Mouse (Mus musculus) embryonic facial prominence, embryonic 14.5 days (tissue): ENCODE results near the gene Pola2. TPM values are rescaled to one million over a fixed set of nuclear protein-coding genes. Genes with fewer than 3 reads are reported as not detected.

ENCODE experiments used
- ATAC-seq: fragments of 200-750 bp; cut with Nextera tagmentation; 2 replicates; pipeline ENCODE4 v1.8.0; 2017; ENCODE audit warnings: low read depth, moderate number of reproducible peaks, moderate TSS enrichment
- DNase-seq: peaks from one replicate; pipeline ENCODE4 v3.0.0-alpha.2; 2015; ENCODE audit warnings: low spot score
- H3K27ac ChIP-seq: fragments of 300-500 bp; sonication (generic); replicated peaks from 2 replicates; pipeline ENCODE4 v1.5.1; 2014; ENCODE audit warnings: low read depth, mild to moderate bottlenecking, low read length, moderate library complexity
- H3K27me3 ChIP-seq: fragments of 300-500 bp; sonication (generic); replicated peaks from 2 replicates; pipeline ENCODE4 v1.6.1; 2014; ENCODE audit warnings: low read length; ENCODE audit not compliant: control insufficient read depth, insufficient read depth
- H3K36me3 ChIP-seq: fragments of 300-500 bp; sonication (generic); 2 replicates; pipeline ENCODE4 v1.6.1; 2014; ENCODE audit warnings: low read length, mixed read lengths; ENCODE audit not compliant: control insufficient read depth, insufficient read depth
- H3K4me1 ChIP-seq: fragments of 300-500 bp; sonication (generic); 2 replicates; pipeline ENCODE4 v1.6.1; 2014; ENCODE audit warnings: antibody characterized with exemption, low read length; ENCODE audit not compliant: control insufficient read depth, insufficient read depth
- H3K4me2 ChIP-seq: fragments of 300-500 bp; sonication (generic); 2 replicates; pipeline ENCODE4 v1.6.1; 2014; ENCODE audit warnings: low read depth, mild to moderate bottlenecking, low read length, moderate library complexity, mixed read lengths
- H3K4me3 ChIP-seq: fragments of 300-500 bp; sonication (generic); 2 replicates; pipeline ENCODE4 v1.5.1; 2014; ENCODE audit warnings: low read depth, mild to moderate bottlenecking, low read length
- H3K9ac ChIP-seq: fragments of 300-500 bp; sonication (generic); 2 replicates; pipeline ENCODE4 v1.6.1; 2014; ENCODE audit warnings: low read depth, mild to moderate bottlenecking, low read length, moderate library complexity, mixed read lengths
- H3K9me3 ChIP-seq: fragments of 300-500 bp; sonication (generic); 2 replicates; pipeline ENCODE4 v1.6.1; 2016; ENCODE audit warnings: low read length; ENCODE audit not compliant: control insufficient read depth
- WGBS: fragments of 180-500 bp; shearing (Covaris S2); extraction: QIAGEN DNeasy Blood & Tissue Kit; methylation state at CpG from one replicate; pipeline ENCODE4 v1.1.7; 2014; 5-methylcytosine and 5-hydroxymethylcytosine counted together
- polyA plus RNA-seq: library from polyadenylated mRNA; unstranded; fragments of >200 nt; fragmentation: Nextera tagmentation; extraction: Ambion mirVana; gene quantifications from 2 replicates; pipeline ENCODE4 v1.2.1, GENCODE M21; 2014

Gene Pola2
- polyA plus RNA-seq, 1 experiment from 2014 or later: 59.1 TPM

- H3K4me3 ChIP-seq: no peak overlapping the region
- no peak overlapping the region for H3K27ac ChIP-seq
- H3K27me3 ChIP-seq: no peaks in the 10 kb centered on the region
- H3K4me2 ChIP-seq: peak overlapping the region; percentile 82
- DNase-seq (no peak), ATAC-seq (no peak)
- H3K9me3 ChIP-seq: no peaks in the 10 kb centered on the region
- peaks cover 33% of the 10 kb centered on the region for H3K36me3 ChIP-seq
- 0 out of 2 replicates have a peak, but pooled peaks cover 4% of the 10 kb centered on the region for H3K4me1 ChIP-seq
- H3K9ac ChIP-seq: no peak overlapping the region
- 94% methylated on average over 13 of the region's 13 CpGs for WGBS
These were observed 71.3 kb downstream of the Pola2 start for GRCm38 (mm10) chr19:5892735-5893134.

GRCm38 (mm10) chr19:5892262-5892661 lies 71.7 kb downstream of the Pola2 start:
- 91% methylated on average over 7 of the region's 7 CpGs for whole genome bisulfite sequencing

GRCm38 (mm10) chr19:5891521-5892258 lies 72.3 kb downstream of the Pola2 start:
- 0 out of 2 replicates have a peak, but pooled peaks cover 4% of the 10 kb centered on the region for H3K4me1 ChIP-seq
- no peaks in the 10 kb centered on the region for H3K27me3 ChIP-seq
- DNase-seq (no peak), ATAC-seq (no peak)
- H3K27ac ChIP-seq: no peak overlapping the region
- H3K4me3 ChIP-seq: no peak overlapping the region
- H3K4me2 ChIP-seq: no peak overlapping the region
- H3K9me3 ChIP-seq: no peaks in the 10 kb centered on the region
- H3K9ac ChIP-seq: no peak overlapping the region
- H3K36me3 ChIP-seq: peaks cover 24% of the 10 kb centered on the region
- 91% methylated on average over 12 of the region's 12 CpGs for WGBS

More at GRCm38 (mm10) chr19:5892262-5892661, 71.7 kb downstream of the Pola2 start:
- Histone ChIP-seq H3K9me3 (no peaks in the 10 kb centered on the region), H3K27me3 (no peaks in the 10 kb centered on the region), H3K9ac (no peak overlapping the region), H3K4me2 (no peak overlapping the region), H3K27ac (no peak overlapping the region), H3K4me3 (no peak overlapping the region), H3K36me3 (peaks cover 28% of the 10 kb centered on the region), H3K4me1 (0 out of 2 replicates have a peak, but pooled peaks cover 4% of the 10 kb centered on the region)
- DNase-seq (no peak), ATAC-seq (no peak)

Other genes starting within 250 kb of the Pola2 start
- gene Ehbp1l1, start 237.9 kb downstream of the Pola2 start, polyA plus RNA-seq: 34.2 and 43.4 TPM in 2 replicates
- gene Fam89b, start 234.5 kb downstream of the Pola2 start, polyA plus RNA-seq: 101 and 111 TPM in 2 replicates
- 59.2 and 68.0 TPM in 2 replicates for gene Ltbp3, start 223.3 kb downstream of the Pola2 start, polyA plus RNA-seq
- 78.3 and 79.8 TPM in 2 replicates for gene Scyl1, start 192.8 kb downstream of the Pola2 start, polyA plus RNA-seq
- gene Frmd8, start 88.9 kb downstream of the Pola2 start, polyA plus RNA-seq: 20.6 and 25.8 TPM in 2 replicates
- gene Slc25a45, start 86.4 kb downstream of the Pola2 start, polyA plus RNA-seq: 2.8 and 3.0 TPM in 2 replicates
- gene Tigd3, start 70.1 kb downstream of the Pola2 start, polyA plus RNA-seq: 1.4 and 2.0 TPM in 2 replicates
- gene Dpf2, start 51.2 kb downstream of the Pola2 start, polyA plus RNA-seq: 124 and 143 TPM in 2 replicates
- 14.0 and 16.2 TPM in 2 replicates for gene Cdc42ep2, start 39.4 kb downstream of the Pola2 start, polyA plus RNA-seq
- not detected in 2 replicates for gene Slc22a20, start 21.9 kb upstream of the Pola2 start, polyA plus RNA-seq
- 16.8 and 19.0 TPM in 2 replicates for gene Capn1, start 51.7 kb upstream of the Pola2 start, polyA plus RNA-seq
- gene Syvn1, start 82.4 kb upstream of the Pola2 start, polyA plus RNA-seq: 32.1 and 34.9 TPM in 2 replicates
- 67.5 and 69.8 TPM in 2 replicates for gene Mrpl49, start 93.6 kb upstream of the Pola2 start, polyA plus RNA-seq
- 870 and 937 TPM in 2 replicates for gene Fau, start 93.6 kb upstream of the Pola2 start, polyA plus RNA-seq
- 33.1 and 33.6 TPM in 2 replicates for gene Znhit2, start 97.0 kb upstream of the Pola2 start, polyA plus RNA-seq
- gene Tm7sf2, start 104.2 kb upstream of the Pola2 start, polyA plus RNA-seq: 19.5 and 21.7 TPM in 2 replicates
- gene Vps51, start 113.0 kb upstream of the Pola2 start, polyA plus RNA-seq: 52.0 and 66.5 TPM in 2 replicates
- gene Tmem262, start 115.8 kb upstream of the Pola2 start, polyA plus RNA-seq: not detected in 2 replicates
- gene Gm28374, start 118.1 kb upstream of the Pola2 start, polyA plus RNA-seq: 0.28 and 0.67 TPM in 2 replicates
- 66.2 and 81.8 TPM in 2 replicates for gene Zfpl1, start 120.8 kb upstream of the Pola2 start, polyA plus RNA-seq
- 24.6 and 29.0 TPM in 2 replicates for gene Cdca5, start 120.8 kb upstream of the Pola2 start, polyA plus RNA-seq
- gene AC131692.1, start 130.2 kb upstream of the Pola2 start, polyA plus RNA-seq: not detected in 2 replicates
- 0.29 and 0.51 TPM in 2 replicates for gene Naaladl1, start 141.6 kb upstream of the Pola2 start, polyA plus RNA-seq
- 46.3 and 46.6 TPM in 2 replicates for gene Sac3d1, start 154.4 kb upstream of the Pola2 start, polyA plus RNA-seq
- gene Snx15, start 164.1 kb upstream of the Pola2 start, polyA plus RNA-seq: 26.7 and 27.5 TPM in 2 replicates
- gene Batf2, start 176.8 kb upstream of the Pola2 start, polyA plus RNA-seq: 0.28 and 0.33 TPM in 2 replicates
- 73.4 and 80.6 TPM in 2 replicates for gene Arl2, start 177.3 kb upstream of the Pola2 start, polyA plus RNA-seq
- gene Majin, start 220.2 kb upstream of the Pola2 start, polyA plus RNA-seq: not detected in 2 replicates